Mouse (Mus musculus): ENCODE data around the gene L1td1.

DNA sequence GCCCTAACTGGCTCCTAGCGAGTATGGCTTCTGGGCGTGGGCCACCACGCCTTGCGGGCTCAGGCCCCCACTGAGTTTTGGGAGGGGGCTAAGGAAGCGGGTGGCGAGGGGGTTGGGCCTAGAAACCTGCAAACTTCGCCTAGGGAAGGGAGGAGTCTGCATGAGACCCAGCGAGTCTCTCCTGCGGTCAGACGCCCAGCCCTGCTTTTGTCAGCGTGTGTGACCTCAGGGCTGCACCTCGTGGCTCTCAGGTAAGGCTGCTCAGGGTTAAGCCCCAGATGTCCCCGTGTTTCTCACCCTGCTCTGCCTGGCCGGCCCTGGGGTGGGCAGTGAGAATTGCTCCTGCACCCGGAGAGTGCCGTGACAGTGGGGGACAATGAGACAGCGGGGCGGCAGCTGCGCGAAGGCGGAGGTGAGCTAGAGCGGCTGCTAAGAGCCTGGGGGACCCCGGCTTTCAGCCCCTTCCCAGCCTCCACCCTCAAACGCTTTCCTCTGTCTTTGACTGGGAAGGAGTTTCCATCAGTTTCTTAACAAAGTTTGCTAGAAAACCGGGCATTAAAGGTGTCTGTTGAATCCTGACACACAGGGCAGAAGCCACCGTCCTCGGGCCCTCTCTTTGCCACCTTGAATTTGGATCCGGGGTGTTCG lies at the start of gene L1td1:
- TF ChIP-seq CTCF (IDR thresholded peaks at IDR 0.05; ENCODE audit: low read depth) (no peak), EP300 (IDR thresholded peaks at IDR 0.05; ENCODE audit: low read depth) (no peak)
